Mouse (Mus musculus): Measurements from ENCODE around the gene Tubb2a. TPM values are rescaled to one million over a fixed set of nuclear protein-coding genes. Genes with fewer than 3 reads are reported as not detected.
A peak's percentile ranks its signal among the peaks of the same experiment; 100 is the strongest.

The Tubb2a gene
- polyA plus RNA-seq, 1 experiment from 2014 or later: 3,828 TPM

- Histone ChIP-seq H3K4me3 (ENCODE audit: low read depth, low read length) (no peak overlapping the region), H3K4me1 (ENCODE audit: control insufficient read depth, insufficient read depth, low read length) (no peaks in the 10 kb centered on the region), H3K36me3 (ENCODE audit: control insufficient read depth, insufficient read depth, low read length) (peaks cover 24% of the 10 kb centered on the region; the same call in 1 of the 2 replicates), H3K9ac (ENCODE audit: low read depth, low read length) (no peak overlapping the region), H3K9me3 (replicated peaks; ENCODE audit: control insufficient read depth, low read length, poor library complexity, severe bottlenecking) (no peaks in the 10 kb centered on the region), H3K27me3 (ENCODE audit: control insufficient read depth, insufficient read depth, low read depth, low read length) (no peaks in the 10 kb centered on the region), H3K4me2 (ENCODE audit: low read length) (no peak overlapping the region), H3K27ac (ENCODE audit: low read length) (no peak overlapping the region)
- 100% methylated on average over 3 of the region's 3 CpGs for WGBS
- no peak for ATAC-seq
Observed at GRCm38 (mm10) chr13:34051692-34052091, 26.1 kb downstream of the Tubb2a start.

- no peak overlapping the region for H3K4me3 ChIP-seq (ENCODE audit: low read depth, low read length)
- H3K4me1 ChIP-seq (ENCODE audit: control insufficient read depth, insufficient read depth, low read length): no peaks in the 10 kb centered on the region
- H3K4me2 ChIP-seq (ENCODE audit: low read length): no peak overlapping the region
- no peaks in the 10 kb centered on the region for H3K27me3 ChIP-seq (ENCODE audit: control insufficient read depth, insufficient read depth, low read depth, low read length)
- no peak overlapping the region for H3K9ac ChIP-seq (ENCODE audit: low read depth, low read length)
- no peak for ATAC-seq
- no peak overlapping the region for H3K27ac ChIP-seq (ENCODE audit: low read length)
- H3K9me3 ChIP-seq (replicated peaks; ENCODE audit: control insufficient read depth, low read length, poor library complexity, severe bottlenecking): no peaks in the 10 kb centered on the region
- H3K36me3 ChIP-seq (ENCODE audit: control insufficient read depth, insufficient read depth, low read length): peaks cover 20% of the 10 kb centered on the region; the same call in 1 of the 2 replicates
- 95% methylated on average over 8 of the region's 8 CpGs for WGBS
Observed at GRCm38 (mm10) chr13:34050479-34050878, 27.3 kb downstream of the Tubb2a start.

- Histone ChIP-seq H3K9me3 (replicated peaks; ENCODE audit: control insufficient read depth, low read length, poor library complexity, severe bottlenecking) (no peaks in the 10 kb centered on the region), H3K27ac (ENCODE audit: low read length) (no peak overlapping the region), H3K36me3 (ENCODE audit: control insufficient read depth, insufficient read depth, low read length) (peaks cover 7% of the 10 kb centered on the region; the same call in 1 of the 2 replicates), H3K4me3 (ENCODE audit: low read depth, low read length) (no peak overlapping the region), H3K4me1 (ENCODE audit: control insufficient read depth, insufficient read depth, low read length) (no peaks in the 10 kb centered on the region), H3K9ac (ENCODE audit: low read depth, low read length) (no peak overlapping the region), H3K4me2 (ENCODE audit: low read length) (no peak overlapping the region), H3K27me3 (ENCODE audit: control insufficient read depth, insufficient read depth, low read depth, low read length) (no peaks in the 10 kb centered on the region)
- ATAC-seq: no peak
- 59% methylated on average over 3 of the region's 3 CpGs for WGBS
Observed at GRCm38 (mm10) chr13:34047526-34047925, 30.3 kb downstream of the Tubb2a start.

- peaks cover 2% of the 10 kb centered on the region; the same call in 1 of the 2 replicates for H3K36me3 ChIP-seq (ENCODE audit: control insufficient read depth, insufficient read depth, low read length)
- no peaks in the 10 kb centered on the region for H3K4me1 ChIP-seq (ENCODE audit: control insufficient read depth, insufficient read depth, low read length)
- no peak overlapping the region for H3K27ac ChIP-seq (ENCODE audit: low read length)
- H3K4me2 ChIP-seq (ENCODE audit: low read length): no peak overlapping the region
- WGBS: 38% methylated on average over 11 of the region's 11 CpGs
- H3K9ac ChIP-seq (ENCODE audit: low read depth, low read length): no peak overlapping the region
- no peaks in the 10 kb centered on the region for H3K27me3 ChIP-seq (ENCODE audit: control insufficient read depth, insufficient read depth, low read depth, low read length)
- H3K4me3 ChIP-seq (ENCODE audit: low read depth, low read length): no peak overlapping the region
- peak; percentile 95 for ATAC-seq
- no peaks in the 10 kb centered on the region for H3K9me3 ChIP-seq (replicated peaks; ENCODE audit: control insufficient read depth, low read length, poor library complexity, severe bottlenecking)
Observed at GRCm38 (mm10) chr13:34046421-34047012, 31.3 kb downstream of the Tubb2a start.

- 65% methylated on average over 5 of the region's 5 CpGs for WGBS
- Histone ChIP-seq H3K9ac (ENCODE audit: low read depth, low read length) (no peak overlapping the region), H3K36me3 (ENCODE audit: control insufficient read depth, insufficient read depth, low read length) (peaks cover 2% of the 10 kb centered on the region; the same call in 1 of the 2 replicates), H3K27ac (ENCODE audit: low read length) (no peak overlapping the region), H3K4me1 (ENCODE audit: control insufficient read depth, insufficient read depth, low read length) (no peaks in the 10 kb centered on the region), H3K4me3 (ENCODE audit: low read depth, low read length) (no peak overlapping the region), H3K9me3 (replicated peaks; ENCODE audit: control insufficient read depth, low read length, poor library complexity, severe bottlenecking) (no peaks in the 10 kb centered on the region), H3K27me3 (ENCODE audit: control insufficient read depth, insufficient read depth, low read depth, low read length) (no peaks in the 10 kb centered on the region), H3K4me2 (ENCODE audit: low read length) (no peak overlapping the region)
- 0 out of 2 replicates have a peak, but pooled peaks have one; percentile 26 for ATAC-seq
Observed at GRCm38 (mm10) chr13:34045511-34046249, 32.1 kb downstream of the Tubb2a start.

- Histone ChIP-seq H3K9ac (ENCODE audit: low read depth, low read length) (no peak overlapping the region), H3K4me2 (ENCODE audit: low read length) (no peak overlapping the region), H3K27ac (ENCODE audit: low read length) (no peak overlapping the region), H3K36me3 (ENCODE audit: control insufficient read depth, insufficient read depth, low read length) (peaks cover 2% of the 10 kb centered on the region; the same call in 1 of the 2 replicates), H3K4me1 (ENCODE audit: control insufficient read depth, insufficient read depth, low read length) (peaks cover 3% of the 10 kb centered on the region), H3K27me3 (ENCODE audit: control insufficient read depth, insufficient read depth, low read depth, low read length) (no peaks in the 10 kb centered on the region), H3K4me3 (ENCODE audit: low read depth, low read length) (no peak overlapping the region), H3K9me3 (replicated peaks; ENCODE audit: control insufficient read depth, low read length, poor library complexity, severe bottlenecking) (no peaks in the 10 kb centered on the region)
- 82% methylated on average over 7 of the region's 7 CpGs for WGBS
- no peak for ATAC-seq
Observed at GRCm38 (mm10) chr13:34043716-34044393, 34.0 kb downstream of the Tubb2a start.

GRCm38 (mm10) chr13:34040091-34040490, 37.7 kb downstream of the Tubb2a start:
- ATAC-seq: no peak
- Histone ChIP-seq H3K4me1 (ENCODE audit: control insufficient read depth, insufficient read depth, low read length) (peaks cover 15% of the 10 kb centered on the region), H3K27me3 (ENCODE audit: control insufficient read depth, insufficient read depth, low read depth, low read length) (no peaks in the 10 kb centered on the region), H3K4me3 (ENCODE audit: low read depth, low read length) (no peak overlapping the region), H3K36me3 (ENCODE audit: control insufficient read depth, insufficient read depth, low read length) (no peaks in the 10 kb centered on the region), H3K27ac (ENCODE audit: low read length) (no peak overlapping the region), H3K9ac (ENCODE audit: low read depth, low read length) (no peak overlapping the region), H3K9me3 (replicated peaks; ENCODE audit: control insufficient read depth, low read length, poor library complexity, severe bottlenecking) (no peaks in the 10 kb centered on the region), H3K4me2 (ENCODE audit: low read length) (no peak overlapping the region)
- WGBS: 97% methylated on average over 3 of the region's 3 CpGs

- Histone ChIP-seq H3K9me3 (replicated peaks; ENCODE audit: control insufficient read depth, low read length, poor library complexity, severe bottlenecking) (no peaks in the 10 kb centered on the region), H3K9ac (ENCODE audit: low read depth, low read length) (peak overlapping the region; percentile 22; the same call in 1 of the 2 replicates), H3K4me2 (ENCODE audit: low read length) (peak overlapping the region; percentile 82), H3K4me3 (ENCODE audit: low read depth, low read length) (peak overlapping the region; percentile 11; the same call in 1 of the 2 replicates), H3K27me3 (ENCODE audit: control insufficient read depth, insufficient read depth, low read depth, low read length) (no peaks in the 10 kb centered on the region), H3K36me3 (ENCODE audit: control insufficient read depth, insufficient read depth, low read length) (no peaks in the 10 kb centered on the region), H3K27ac (ENCODE audit: low read length) (no peak overlapping the region), H3K4me1 (ENCODE audit: control insufficient read depth, insufficient read depth, low read length) (peaks cover 15% of the 10 kb centered on the region)
- ATAC-seq: no peak
- WGBS: 32% methylated on average over 8 of the region's 8 CpGs
Observed at GRCm38 (mm10) chr13:34038901-34039341, 38.9 kb downstream of the Tubb2a start.
